Mouse (Mus musculus): ENCODE results near the gene Map3k7cl. TPM values are rescaled to one million over a fixed set of nuclear protein-coding genes. Genes with fewer than 3 reads are reported as not detected.

The Map3k7cl gene
- 0.89 and 1.4 TPM in 2 replicates for polyA plus RNA-seq (2015; fragmentation: Nextera tagmentation; extraction: Ambion mirVana)

DNA sequence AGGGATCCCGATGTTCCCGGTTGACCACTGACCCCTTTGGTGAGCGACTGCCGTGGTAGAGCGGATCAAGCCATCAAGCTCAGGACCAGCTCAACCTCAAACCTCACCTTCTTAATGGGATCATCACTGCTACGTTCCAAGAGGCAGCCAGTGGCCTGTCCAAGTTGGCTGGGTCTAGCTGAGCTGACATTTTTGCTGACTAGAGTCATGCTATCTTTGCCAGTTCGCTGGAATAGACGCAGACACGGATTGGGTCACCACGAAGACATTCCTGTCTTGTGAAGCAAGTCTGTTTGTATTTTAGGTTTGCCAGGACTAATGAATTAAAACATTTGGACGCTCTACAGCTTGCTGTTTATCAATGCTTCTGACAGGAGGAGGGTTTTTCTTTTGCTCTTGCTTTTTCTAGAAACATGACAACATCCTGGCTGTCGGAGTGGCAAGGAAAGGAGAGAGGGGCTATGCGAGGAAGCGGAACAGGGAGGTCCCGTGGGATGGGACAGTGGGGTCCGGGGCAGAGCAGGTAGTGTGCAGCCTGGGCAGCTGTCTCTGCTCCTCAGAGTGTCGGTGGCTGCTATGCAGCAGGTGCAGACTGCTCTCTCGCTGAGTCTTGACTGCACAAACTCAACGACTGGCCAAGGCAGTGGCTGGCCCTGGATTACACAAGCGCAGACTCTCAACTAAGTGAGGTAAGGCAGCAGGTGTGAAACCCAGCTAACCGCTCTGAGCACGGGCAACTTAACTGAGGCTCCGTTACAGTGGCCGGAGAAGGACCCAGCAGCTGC, at the start of gene Map3k7cl:
Gene Map3k7cl, plus strand, starts transcription at position 424 of the 785 bp plus-strand sequence.
- no peak within 1 kb of the TSS for H3K4me2 ChIP-seq (replicated peaks)

DNA sequence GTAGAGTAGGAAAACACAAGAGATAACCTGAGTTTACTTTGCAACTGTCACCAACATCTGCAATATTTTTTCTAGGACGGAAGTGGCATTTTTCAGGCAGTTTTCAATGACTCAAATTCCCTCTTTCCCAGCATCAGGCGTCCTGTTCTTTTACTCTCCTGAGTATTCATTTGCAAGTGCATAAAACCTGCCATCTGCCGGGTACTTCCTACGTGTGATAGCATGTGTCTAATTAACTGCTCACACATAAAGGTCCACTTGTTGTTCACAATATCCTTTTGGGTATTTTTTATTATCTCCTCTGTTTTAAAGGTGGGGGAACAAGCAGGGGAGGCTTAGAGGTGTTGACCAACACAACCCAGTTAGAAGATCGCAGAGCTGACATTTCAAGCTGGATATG, 41.4 kb upstream of the Map3k7cl start:
- Histone ChIP-seq H3K9me3 (replicated peaks) (no peaks in the 10 kb centered on the region), H3K4me2 (replicated peaks) (no peak overlapping the region), H3K27me3 (no peaks in the 10 kb centered on the region), H3K27ac (replicated peaks) (no peak overlapping the region), H3K4me1 (0 out of 2 replicates have a peak, but pooled peaks cover 3% of the 10 kb centered on the region), H3K36me3 (no peaks in the 10 kb centered on the region), H3K9ac (no peak overlapping the region), H3K4me3 (replicated peaks) (no peak overlapping the region)
- no peak for ATAC-seq (ENCODE audit: insufficient number of reproducible peaks, low FRiP score, low TSS enrichment, low read depth)
- 62% methylated on average over 5 of the region's 5 CpGs for WGBS

More for the DNA sequence above, at the start of gene Map3k7cl:
- H3K36me3 ChIP-seq, result no peaks in the 10 kb centered on the region
- H3K4me3 ChIP-seq (replicated peaks), result no peak within 1 kb of the TSS
- H3K27ac ChIP-seq (replicated peaks), result no peak within 1 kb of the TSS; the same call in 1 of the 2 replicates
- no peak within 1 kb of the TSS for H3K9ac ChIP-seq
- ATAC-seq (ENCODE audit: insufficient number of reproducible peaks, low FRiP score, low TSS enrichment, low read depth), result peak; percentile 60; the same call in 1 of the 2 replicates
- no peaks in the 10 kb centered on the region for H3K27me3 ChIP-seq
- 70% methylated on average over 24 of the region's 24 CpGs for WGBS
- H3K4me1 ChIP-seq, result no peaks in the 10 kb centered on the region
- no peaks in the 10 kb centered on the region for H3K9me3 ChIP-seq (replicated peaks)

DNA sequence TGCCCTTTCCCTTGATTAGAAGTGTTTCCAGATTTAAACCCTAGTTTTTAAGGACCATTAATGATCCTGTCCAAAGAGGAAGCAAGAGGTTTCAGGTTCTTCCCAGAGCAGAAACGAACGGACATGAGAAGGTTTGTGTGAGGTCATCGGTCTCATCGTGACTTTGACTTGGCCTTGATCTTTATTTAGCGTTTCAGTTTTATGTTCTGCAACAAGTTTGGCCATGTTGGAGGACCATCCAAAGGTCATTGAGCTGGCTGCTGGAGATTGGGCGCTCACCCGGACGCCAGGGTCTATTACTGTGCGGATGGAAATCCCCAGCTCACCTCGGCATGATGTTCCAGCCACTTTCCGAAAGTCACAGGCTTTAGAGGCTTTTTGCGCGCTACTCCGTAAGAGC, 40.8 kb upstream of the Map3k7cl start:
- WGBS, result 92% methylated on average over 14 of the region's 14 CpGs
- Histone ChIP-seq H3K4me3 (replicated peaks) (no peak overlapping the region), H3K9ac (no peak overlapping the region), H3K36me3 (no peaks in the 10 kb centered on the region), H3K27me3 (no peaks in the 10 kb centered on the region), H3K27ac (replicated peaks) (no peak overlapping the region), H3K9me3 (replicated peaks) (no peaks in the 10 kb centered on the region), H3K4me1 (0 out of 2 replicates have a peak, but pooled peaks cover 3% of the 10 kb centered on the region), H3K4me2 (replicated peaks) (no peak overlapping the region)
- no peak for ATAC-seq (ENCODE audit: insufficient number of reproducible peaks, low FRiP score, low TSS enrichment, low read depth)

DNA sequence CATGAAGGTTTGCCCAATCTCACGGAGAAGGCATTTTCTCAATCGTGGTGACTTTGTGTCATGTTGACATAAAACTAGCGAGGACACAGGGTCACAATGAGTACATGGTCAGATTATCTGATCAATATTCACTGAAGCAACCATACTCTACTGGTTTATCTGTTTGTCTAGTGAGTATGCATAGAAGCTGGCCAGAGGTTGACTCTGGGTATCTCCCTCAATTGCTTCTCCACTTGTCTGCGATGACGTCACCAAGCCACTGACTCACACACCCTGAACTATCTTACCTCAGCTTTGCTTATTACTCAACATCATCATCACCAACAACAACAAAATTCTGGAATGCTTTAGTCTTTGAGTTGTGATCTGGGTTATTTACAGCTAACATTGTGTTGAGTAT, 28.9 kb upstream of the Map3k7cl start:
- ATAC-seq (ENCODE audit: insufficient number of reproducible peaks, low FRiP score, low TSS enrichment, low read depth), result no peak
- Histone ChIP-seq H3K9ac (no peak overlapping the region), H3K36me3 (no peaks in the 10 kb centered on the region), H3K4me2 (replicated peaks) (no peak overlapping the region), H3K27me3 (no peaks in the 10 kb centered on the region), H3K9me3 (replicated peaks) (no peaks in the 10 kb centered on the region), H3K4me3 (replicated peaks) (no peak overlapping the region), H3K27ac (replicated peaks) (no peak overlapping the region), H3K4me1 (no peaks in the 10 kb centered on the region)
- 89% methylated on average over 5 of the region's 5 CpGs for WGBS

DNA sequence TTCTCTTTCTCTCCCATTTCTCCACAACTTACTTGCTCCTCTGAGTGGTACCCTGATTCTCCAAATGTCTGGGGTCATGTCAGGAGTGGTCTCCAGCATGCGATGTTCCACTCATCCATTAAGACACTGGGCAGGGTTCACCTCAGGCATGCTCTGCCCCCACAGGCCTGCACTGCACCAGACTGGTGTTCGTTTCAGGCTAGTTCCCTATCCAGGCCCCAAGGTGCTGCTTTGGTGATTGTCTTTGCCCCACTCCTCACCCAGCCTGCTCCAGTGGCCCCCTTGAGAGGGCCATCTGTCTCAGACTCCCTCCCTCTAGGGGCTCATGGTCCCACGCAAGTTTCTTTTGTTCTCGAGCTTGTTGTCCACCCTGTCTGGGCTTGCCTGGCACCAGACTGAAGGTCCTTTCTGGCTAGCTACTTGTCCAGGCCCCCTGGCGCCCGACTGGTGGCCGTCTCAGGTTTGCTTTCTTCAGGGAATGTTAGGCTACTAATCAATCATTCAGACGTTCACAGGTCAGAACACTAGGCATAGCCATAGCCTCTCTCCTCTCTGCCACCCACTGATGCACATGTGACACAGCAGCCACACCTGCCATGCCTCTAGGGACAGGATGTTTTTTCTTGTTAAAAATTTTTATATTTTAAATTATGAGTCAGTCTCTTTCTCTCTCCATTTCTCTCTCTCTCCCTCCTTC, 25.4 kb upstream of the Map3k7cl start:
- Histone ChIP-seq H3K4me1 (no peaks in the 10 kb centered on the region), H3K9ac (no peak overlapping the region), H3K4me2 (replicated peaks) (no peak overlapping the region), H3K36me3 (no peaks in the 10 kb centered on the region), H3K9me3 (replicated peaks) (no peaks in the 10 kb centered on the region), H3K27me3 (no peaks in the 10 kb centered on the region), H3K4me3 (replicated peaks) (no peak overlapping the region), H3K27ac (replicated peaks) (no peak overlapping the region)
- ATAC-seq (ENCODE audit: insufficient number of reproducible peaks, low FRiP score, low TSS enrichment, low read depth), result no peak
- WGBS, result 51% methylated on average over 8 of the region's 8 CpGs

DNA sequence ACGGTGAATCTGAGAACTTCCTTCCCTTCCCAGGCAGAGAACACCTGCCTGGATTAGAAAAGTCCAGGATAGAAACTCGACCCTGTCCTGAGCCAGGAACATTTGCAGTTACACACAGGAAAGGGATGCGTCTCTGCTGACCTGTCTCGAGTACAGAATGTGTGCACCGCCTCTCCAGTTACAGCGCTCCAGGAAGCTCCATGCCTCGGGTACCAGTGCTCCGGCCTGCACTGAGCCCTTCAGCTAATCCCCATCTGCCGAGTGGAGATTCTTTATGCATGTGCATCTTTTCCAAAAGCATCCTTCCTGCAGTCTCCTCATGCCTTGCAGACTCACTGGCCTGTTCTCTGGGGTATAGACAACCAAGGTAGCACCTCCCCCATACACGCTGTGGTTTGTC, 24.4 kb upstream of the Map3k7cl start:
- ATAC-seq (ENCODE audit: insufficient number of reproducible peaks, low FRiP score, low TSS enrichment, low read depth), result no peak
- Histone ChIP-seq H3K27me3 (no peaks in the 10 kb centered on the region), H3K9ac (no peak overlapping the region), H3K36me3 (no peaks in the 10 kb centered on the region), H3K4me1 (no peaks in the 10 kb centered on the region), H3K4me2 (replicated peaks) (no peak overlapping the region), H3K9me3 (replicated peaks) (no peaks in the 10 kb centered on the region), H3K27ac (replicated peaks) (no peak overlapping the region), H3K4me3 (replicated peaks) (no peak overlapping the region)
- WGBS, result 44% methylated on average over 10 of the region's 10 CpGs

DNA sequence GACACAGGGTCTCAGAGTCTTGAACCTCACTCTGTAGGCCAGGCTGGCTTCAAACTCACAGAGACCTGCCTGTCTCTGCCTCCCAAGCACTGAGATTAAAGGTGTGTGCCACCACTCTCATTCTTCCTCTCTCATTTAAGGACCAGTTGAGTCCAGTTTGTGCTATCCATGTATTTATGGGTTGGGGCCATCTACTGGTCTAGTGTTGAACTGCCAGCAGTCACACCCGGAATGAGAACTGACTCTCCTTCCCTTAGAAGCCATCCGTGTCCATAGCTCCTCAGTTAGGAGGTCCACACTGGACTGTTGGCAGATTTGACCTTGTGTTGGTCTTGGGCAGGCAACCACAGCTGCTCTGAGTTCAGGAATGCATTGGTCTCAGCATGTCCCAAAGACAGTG, 4.8 kb upstream of the Map3k7cl start:
- no peaks in the 10 kb centered on the region for H3K4me1 ChIP-seq
- H3K4me2 ChIP-seq (replicated peaks), result no peak overlapping the region
- no peaks in the 10 kb centered on the region for H3K27me3 ChIP-seq
- H3K9me3 ChIP-seq (replicated peaks), result no peaks in the 10 kb centered on the region
- ATAC-seq (ENCODE audit: insufficient number of reproducible peaks, low FRiP score, low TSS enrichment, low read depth), result no peak
- no peak overlapping the region for H3K4me3 ChIP-seq (replicated peaks)
- H3K27ac ChIP-seq (replicated peaks), result no peak overlapping the region
- H3K9ac ChIP-seq, result no peak overlapping the region
- H3K36me3 ChIP-seq, result no peaks in the 10 kb centered on the region
- WGBS, result 55% methylated on average over 2 of the region's 2 CpGs

DNA sequence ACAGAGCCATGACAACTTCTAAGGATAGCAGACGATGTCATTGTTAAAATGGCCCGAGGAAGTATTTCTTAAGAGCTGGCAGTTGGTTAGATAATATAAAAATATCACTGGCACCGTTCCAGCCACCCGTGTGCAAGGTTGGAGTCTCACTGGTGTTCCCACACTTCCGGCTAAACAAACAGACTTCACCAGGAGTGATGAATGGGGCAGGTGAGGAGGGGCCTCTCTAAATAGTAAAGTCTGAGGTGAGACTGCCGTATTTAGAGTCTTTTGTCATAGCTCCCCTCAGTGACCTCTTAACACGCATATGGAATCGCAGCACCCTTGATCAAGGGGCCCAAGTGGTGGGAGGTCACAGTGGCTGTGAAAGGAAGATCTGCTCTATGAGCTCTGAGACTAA, 3.2 kb downstream of the Map3k7cl start:
- Histone ChIP-seq H3K4me3 (replicated peaks) (no peak overlapping the region), H3K36me3 (no peaks in the 10 kb centered on the region), H3K9ac (no peak overlapping the region), H3K4me1 (no peaks in the 10 kb centered on the region), H3K4me2 (replicated peaks) (no peak overlapping the region), H3K9me3 (replicated peaks) (no peaks in the 10 kb centered on the region), H3K27ac (replicated peaks) (no peak overlapping the region), H3K27me3 (no peaks in the 10 kb centered on the region)
- 63% methylated on average over 8 of the region's 8 CpGs for WGBS
- no peak for ATAC-seq (ENCODE audit: insufficient number of reproducible peaks, low FRiP score, low TSS enrichment, low read depth)

DNA sequence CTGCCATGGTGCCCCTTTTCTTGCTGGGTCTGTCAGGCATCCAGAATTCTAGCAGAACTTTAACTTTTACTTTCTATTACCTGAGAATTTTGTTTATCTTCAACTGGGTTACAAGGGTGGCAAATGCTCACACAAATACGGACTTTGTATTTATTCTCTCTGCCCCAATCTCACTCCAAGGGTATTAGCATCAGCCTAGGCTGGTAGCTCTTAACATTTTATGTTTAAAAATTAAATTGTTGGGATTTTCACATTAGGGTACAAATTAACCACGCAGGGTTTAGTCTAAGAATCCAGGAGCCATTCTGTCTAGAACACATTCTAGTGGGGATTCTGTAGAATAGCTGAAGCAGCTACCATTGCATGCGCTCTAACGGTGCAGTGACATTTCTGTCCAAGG, 8.4 kb downstream of the Map3k7cl start:
- Histone ChIP-seq H3K4me2 (replicated peaks) (no peak overlapping the region), H3K4me3 (replicated peaks) (no peak overlapping the region), H3K27ac (replicated peaks) (no peak overlapping the region), H3K36me3 (no peaks in the 10 kb centered on the region), H3K9me3 (replicated peaks) (no peaks in the 10 kb centered on the region), H3K4me1 (no peaks in the 10 kb centered on the region), H3K27me3 (no peaks in the 10 kb centered on the region), H3K9ac (no peak overlapping the region)
- WGBS, result 84% methylated on average over 4 of the region's 4 CpGs
- ATAC-seq (ENCODE audit: insufficient number of reproducible peaks, low FRiP score, low TSS enrichment, low read depth), result no peak

DNA sequence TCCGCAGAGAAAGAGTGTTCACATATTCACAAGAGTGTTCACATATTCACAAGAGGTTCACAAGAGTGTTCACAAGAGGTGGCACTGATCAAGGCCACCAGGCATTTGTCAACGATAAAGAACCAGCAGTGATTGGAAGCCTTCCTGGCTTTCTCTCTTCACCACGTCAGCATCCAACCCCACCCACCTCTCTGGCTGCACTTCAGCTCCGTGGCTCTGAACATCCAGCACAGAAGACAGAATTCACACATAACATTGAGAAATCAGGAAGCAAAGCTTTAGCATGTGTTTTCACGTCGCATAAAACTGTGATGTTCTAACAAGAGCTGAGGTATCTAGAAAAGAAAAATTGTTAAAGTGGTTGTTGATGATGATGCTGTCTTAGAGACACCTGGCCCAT, 10.4 kb downstream of the Map3k7cl start:
- no peaks in the 10 kb centered on the region for H3K36me3 ChIP-seq
- 68% methylated on average over 6 of the region's 6 CpGs for WGBS

DNA sequence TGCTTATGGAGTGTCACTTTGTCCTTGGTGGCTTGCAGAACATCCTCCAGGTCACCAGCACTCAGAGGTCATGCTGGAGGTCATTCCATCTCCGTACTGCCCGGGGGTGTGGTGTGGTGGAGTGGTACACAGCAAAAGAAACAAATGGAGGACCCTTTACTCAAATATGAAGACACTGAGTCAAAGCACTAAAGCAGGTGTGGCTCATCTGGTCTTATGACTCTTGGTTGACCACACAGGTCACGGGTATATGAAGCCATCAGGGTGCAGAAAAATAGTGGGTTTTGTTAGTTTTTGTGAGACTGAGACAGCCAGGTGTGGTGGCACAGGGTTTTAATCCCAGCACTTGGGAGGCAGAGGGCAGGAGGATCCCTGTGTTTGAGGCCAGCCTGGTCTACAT, 11.4 kb downstream of the Map3k7cl start:
- Histone ChIP-seq H3K4me2 (replicated peaks) (no peak overlapping the region), H3K27me3 (no peaks in the 10 kb centered on the region), H3K4me1 (0 out of 2 replicates have a peak, but pooled peaks cover 5% of the 10 kb centered on the region), H3K9me3 (replicated peaks) (no peaks in the 10 kb centered on the region), H3K27ac (replicated peaks) (no peak overlapping the region), H3K36me3 (no peaks in the 10 kb centered on the region), H3K4me3 (replicated peaks) (no peak overlapping the region), H3K9ac (no peak overlapping the region)
- WGBS, result 74% methylated on average over 3 of the region's 3 CpGs
- no peak for ATAC-seq (ENCODE audit: insufficient number of reproducible peaks, low FRiP score, low TSS enrichment, low read depth)

More for the DNA sequence above, 10.4 kb downstream of the Map3k7cl start:
- Histone ChIP-seq H3K4me1 (0 out of 2 replicates have a peak, but pooled peaks cover 3% of the 10 kb centered on the region), H3K9ac (no peak overlapping the region), H3K27ac (replicated peaks) (no peak overlapping the region), H3K27me3 (no peaks in the 10 kb centered on the region), H3K4me2 (replicated peaks) (no peak overlapping the region), H3K9me3 (replicated peaks) (no peaks in the 10 kb centered on the region), H3K4me3 (replicated peaks) (no peak overlapping the region)
- no peak for ATAC-seq (ENCODE audit: insufficient number of reproducible peaks, low FRiP score, low TSS enrichment, low read depth)

Measured in embryonic facial prominence, embryonic 15.5 days (tissue).